Mouse (Mus musculus): ENCODE measurements around the gene Ppp3r1. TPM values are rescaled to one million over a fixed set of nuclear protein-coding genes. Genes with fewer than 3 reads are reported as not detected.
"Not testable (repeated sequence)": the region's sequence is repeated elsewhere in the genome, so short reads cannot be mapped to it uniquely, and the experiment has no call there.

Gene Ppp3r1
- total RNA-seq, 2 experiments from 2014 or later: 56.9 to 57.6 TPM

- ATAC-seq (replicated peaks; ENCODE audit: poor library complexity): no peak
Observed at GRCm38 (mm10) chr11:17199840-17200501, 40.9 kb downstream of the Ppp3r1 start.

GRCm38 (mm10) chr11:17200936-17201335, 41.9 kb downstream of the Ppp3r1 start:
- no peak for ATAC-seq (replicated peaks; ENCODE audit: poor library complexity)

GRCm38 (mm10) chr11:17202481-17202880, 43.4 kb downstream of the Ppp3r1 start:
- ATAC-seq (replicated peaks; ENCODE audit: poor library complexity): no peak; the same call in 1 of the 2 replicates

GRCm38 (mm10) chr11:17211258-17212140, 52.4 kb downstream of the Ppp3r1 start, which contains the start of gene Pno1:
Pno1 (minus strand) TSS chr11:17211568.
- peak; percentile 80 for ATAC-seq (replicated peaks; ENCODE audit: poor library complexity)

- ATAC-seq (replicated peaks; ENCODE audit: poor library complexity): peak; percentile 35
Observed at GRCm38 (mm10) chr11:17212141-17212495, 53.1 kb downstream of the Ppp3r1 start.

- ATAC-seq (replicated peaks; ENCODE audit: poor library complexity): peak; percentile 27
Observed at GRCm38 (mm10) chr11:17212903-17213509, 53.9 kb downstream of the Ppp3r1 start.

GRCm38 (mm10) chr11:17215475-17215874, 56.4 kb downstream of the Ppp3r1 start:
- ATAC-seq (replicated peaks; ENCODE audit: poor library complexity): no peak

GRCm38 (mm10) chr11:17221126-17221525, 62.1 kb downstream of the Ppp3r1 start:
- peak; percentile 42; the same call in 1 of the 2 replicates for ATAC-seq (replicated peaks; ENCODE audit: poor library complexity)

- ATAC-seq (replicated peaks; ENCODE audit: poor library complexity): no peak
Observed at GRCm38 (mm10) chr11:17232792-17233191, 73.7 kb downstream of the Ppp3r1 start.

GRCm38 (mm10) chr11:17236449-17237037, 77.5 kb downstream of the Ppp3r1 start:
- peak; percentile 94 for ATAC-seq (replicated peaks; ENCODE audit: poor library complexity)

GRCm38 (mm10) chr11:17238598-17238997, 79.5 kb downstream of the Ppp3r1 start:
- ATAC-seq (replicated peaks; ENCODE audit: poor library complexity): not testable (repeated sequence)

GRCm38 (mm10) chr11:17248715-17249114, 89.7 kb downstream of the Ppp3r1 start:
- no peak for ATAC-seq (replicated peaks; ENCODE audit: poor library complexity)

Other genes with a start within 250 kb of the Ppp3r1 start
- 7.6 and 12.7 TPM in 2 replicates for gene Fbxo48, start 207.9 kb upstream of the Ppp3r1 start, total RNA-seq (2015)
- 8.1 and 10.3 TPM in 2 replicates for gene Fbxo48, start 207.9 kb upstream of the Ppp3r1 start, total RNA-seq (2017)
- 1.9 and 2.6 TPM in 2 replicates for gene Cnrip1, start 107.7 kb upstream of the Ppp3r1 start, total RNA-seq (2015)
- 0.12 and 1.3 TPM in 2 replicates for gene Cnrip1, start 107.7 kb upstream of the Ppp3r1 start, total RNA-seq (2017)
- gene Plek, start 106.9 kb upstream of the Ppp3r1 start, total RNA-seq (2015): 26.6 and 31.3 TPM in 2 replicates
- gene Plek, start 106.9 kb upstream of the Ppp3r1 start, total RNA-seq (2017): 28.4 and 31.3 TPM in 2 replicates
- gene Wdr92, start 22.8 kb downstream of the Ppp3r1 start, total RNA-seq (2015): 20.9 and 26.9 TPM in 2 replicates
- 24.2 and 39.1 TPM in 2 replicates for gene Wdr92, start 22.8 kb downstream of the Ppp3r1 start, total RNA-seq (2017)
- gene Pno1, start 52.3 kb downstream of the Ppp3r1 start, total RNA-seq (2015): 77.6 and 83.7 TPM in 2 replicates
- 112 and 130 TPM in 2 replicates for gene Pno1, start 52.3 kb downstream of the Ppp3r1 start, total RNA-seq (2017)
- gene C1d, start 98.3 kb downstream of the Ppp3r1 start, total RNA-seq (2015): 56.5 and 62.5 TPM in 2 replicates
- 55.7 and 70.1 TPM in 2 replicates for gene C1d, start 98.3 kb downstream of the Ppp3r1 start, total RNA-seq (2017)

Measured in megakaryocyte progenitor cell, adult 5-6 weeks (primary cell).